Mouse (Mus musculus): ENCODE data around the gene Gabrp.

The Gabrp gene

DNA sequence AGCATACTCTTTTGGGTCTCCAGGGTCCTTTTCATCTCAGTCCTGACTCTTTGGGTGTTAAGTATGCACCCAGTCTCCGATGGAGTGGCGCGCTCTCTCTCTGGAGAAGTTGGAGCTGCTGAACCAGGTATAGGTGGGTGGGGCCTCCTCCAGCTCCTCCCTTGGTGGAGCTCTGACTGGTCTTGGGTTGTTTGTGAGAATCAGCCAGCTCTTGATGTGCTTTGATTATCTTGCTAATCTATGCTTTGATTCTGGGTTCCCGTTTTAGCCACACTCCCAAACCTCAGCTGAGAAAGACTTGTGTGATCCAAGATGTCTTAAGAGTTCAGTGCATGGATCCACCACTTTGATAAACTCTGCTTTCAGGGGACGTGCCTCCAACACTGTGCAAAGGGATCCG lies at the start of gene Gabrp:
Gabrp (minus strand) TSS at position 101 of the 400 bp plus-strand sequence.
- no peak for DNase-seq (ENCODE audit: low read depth, low spot score)

GRCm38 (mm10) chr11:33627136-33627742 lies 48.5 kb upstream of the Gabrp start:
- DNase-seq (ENCODE audit: low read depth, low spot score), result peak; percentile 83

GRCm38 (mm10) chr11:33614218-33614617 lies 35.5 kb upstream of the Gabrp start:
- peak; percentile 11 for DNase-seq (ENCODE audit: low read depth, low spot score)

DNA sequence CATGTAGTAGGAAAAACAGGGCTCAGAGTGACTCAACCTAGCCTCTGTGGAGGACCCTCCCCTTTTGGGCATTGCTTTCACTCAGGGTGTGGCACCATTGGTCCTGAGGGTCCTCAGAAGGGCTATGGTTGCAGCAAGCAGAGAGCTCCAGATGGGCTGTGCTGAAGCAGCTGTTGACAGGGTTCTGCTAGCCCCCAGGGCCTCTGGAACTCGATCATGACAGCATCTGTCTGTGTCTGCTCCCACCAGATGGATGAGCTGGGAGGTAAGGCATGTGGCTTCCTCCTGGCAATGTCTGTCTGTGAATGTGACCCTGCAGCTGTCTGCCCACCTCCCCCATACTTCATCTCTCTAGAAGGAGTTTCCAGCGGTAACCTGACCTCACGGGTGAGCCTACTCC lies 29.0 kb upstream of the Gabrp start:
- no peak for DNase-seq (ENCODE audit: low read depth, low spot score)

- DNase-seq (ENCODE audit: low read depth, low spot score), result no peak
Measured at GRCm38 (mm10) chr11:33603174-33603573, 24.4 kb upstream of the Gabrp start.

DNA sequence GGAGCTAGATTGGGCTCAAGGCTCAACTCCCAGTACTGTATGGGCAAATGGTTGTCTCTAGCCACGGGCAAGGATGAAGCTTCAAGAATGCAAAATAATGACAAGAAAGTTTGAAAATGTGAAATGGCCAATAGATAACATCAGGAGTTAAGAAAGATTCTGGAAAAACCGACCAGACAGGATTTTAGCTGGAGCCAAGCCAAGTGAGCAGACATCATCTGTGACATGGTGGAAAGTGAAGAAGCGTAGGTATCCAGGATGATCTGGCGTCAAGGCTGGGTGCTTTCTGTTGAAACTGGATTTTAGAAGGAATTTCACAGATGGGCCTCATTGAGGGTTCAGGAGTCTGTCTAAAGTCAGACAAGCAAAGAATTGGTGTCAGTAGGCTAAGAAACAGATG lies 20.2 kb upstream of the Gabrp start, which contains the start of gene D130052B06Rik:
D130052B06Rik (plus strand) TSS at position 317 of the 400 bp plus-strand sequence.
- no peak for DNase-seq (ENCODE audit: low read depth, low spot score)

- DNase-seq (ENCODE audit: low read depth, low spot score), result no peak
Measured at GRCm38 (mm10) chr11:33596655-33597054, 17.9 kb upstream of the Gabrp start.

DNA sequence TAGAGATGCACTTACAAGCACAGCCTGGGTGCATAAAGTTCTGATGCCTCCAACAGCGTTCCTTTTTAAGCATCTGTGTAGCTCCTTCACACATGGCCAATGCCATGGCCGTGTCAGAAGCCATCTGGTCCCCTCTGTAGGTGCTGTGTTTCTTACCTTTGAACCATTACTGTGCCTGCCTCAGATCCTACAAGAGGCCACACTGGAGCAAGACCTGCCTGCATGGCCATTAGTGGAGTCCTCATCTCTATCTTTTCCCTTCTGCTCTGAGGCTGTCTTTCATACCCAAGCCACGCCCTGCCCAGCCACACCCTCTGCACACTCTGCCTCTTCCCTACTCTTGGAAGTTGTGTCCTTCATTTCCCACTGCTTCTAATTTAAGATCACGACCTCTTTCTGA lies 14.1 kb upstream of the Gabrp start:
- no peak for DNase-seq (ENCODE audit: low read depth, low spot score)

- no peak for DNase-seq (ENCODE audit: low read depth, low spot score)
Measured at GRCm38 (mm10) chr11:33590771-33591170, 12.0 kb upstream of the Gabrp start.

- no peak for DNase-seq (ENCODE audit: low read depth, low spot score)
Measured at GRCm38 (mm10) chr11:33586614-33587013, 7.9 kb upstream of the Gabrp start.

- DNase-seq (ENCODE audit: low read depth, low spot score), result no peak
Measured at GRCm38 (mm10) chr11:33579621-33580020, 862 bp upstream of the Gabrp start.

DNA sequence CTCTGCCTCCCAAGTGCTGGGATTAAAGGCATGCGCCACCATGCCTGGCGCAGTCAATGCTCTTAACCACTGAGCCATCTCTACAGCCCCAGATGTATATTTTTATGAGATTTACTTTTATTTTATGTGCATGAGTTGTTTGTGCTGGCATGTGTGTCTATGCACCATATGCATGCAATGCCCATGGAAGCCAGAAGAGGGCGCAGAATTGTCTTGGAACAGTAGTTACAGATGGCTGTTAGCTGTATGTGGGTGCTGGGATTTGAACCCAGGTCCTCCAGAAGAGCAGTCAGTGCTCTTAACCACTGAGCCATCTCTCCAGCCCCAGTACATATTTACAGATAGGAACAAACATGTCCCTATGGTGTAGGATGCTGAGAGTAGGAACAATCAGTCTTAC lies 3.8 kb downstream of the Gabrp start:
- DNase-seq (ENCODE audit: low read depth, low spot score), result no peak

DNA sequence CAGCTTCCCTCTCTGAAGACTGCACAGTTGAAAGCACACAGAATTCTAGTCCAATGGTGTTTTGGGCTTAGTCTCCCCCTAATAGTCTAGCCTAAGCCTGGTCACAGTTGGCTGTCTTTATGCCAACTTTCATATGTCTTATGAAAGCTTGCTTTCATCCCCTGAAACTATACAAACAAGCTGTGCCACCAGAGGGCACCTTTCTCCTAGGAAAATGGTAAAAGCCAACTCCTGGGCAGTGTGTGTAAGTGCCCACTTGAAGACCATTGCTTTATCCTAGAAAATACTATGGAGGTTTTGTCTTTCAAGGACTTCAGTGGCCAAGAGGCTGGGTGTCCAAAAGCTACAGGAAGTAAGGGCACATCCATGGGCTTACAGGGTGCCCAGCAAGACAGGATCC lies 8.3 kb downstream of the Gabrp start:
- no peak for DNase-seq (ENCODE audit: low read depth, low spot score)

- no peak for DNase-seq (ENCODE audit: low read depth, low spot score)
Measured at GRCm38 (mm10) chr11:33563921-33564320, 14.8 kb downstream of the Gabrp start.

GRCm38 (mm10) chr11:33554123-33554522 lies 24.6 kb downstream of the Gabrp start:
- DNase-seq (ENCODE audit: low read depth, low spot score), result no peak

DNA sequence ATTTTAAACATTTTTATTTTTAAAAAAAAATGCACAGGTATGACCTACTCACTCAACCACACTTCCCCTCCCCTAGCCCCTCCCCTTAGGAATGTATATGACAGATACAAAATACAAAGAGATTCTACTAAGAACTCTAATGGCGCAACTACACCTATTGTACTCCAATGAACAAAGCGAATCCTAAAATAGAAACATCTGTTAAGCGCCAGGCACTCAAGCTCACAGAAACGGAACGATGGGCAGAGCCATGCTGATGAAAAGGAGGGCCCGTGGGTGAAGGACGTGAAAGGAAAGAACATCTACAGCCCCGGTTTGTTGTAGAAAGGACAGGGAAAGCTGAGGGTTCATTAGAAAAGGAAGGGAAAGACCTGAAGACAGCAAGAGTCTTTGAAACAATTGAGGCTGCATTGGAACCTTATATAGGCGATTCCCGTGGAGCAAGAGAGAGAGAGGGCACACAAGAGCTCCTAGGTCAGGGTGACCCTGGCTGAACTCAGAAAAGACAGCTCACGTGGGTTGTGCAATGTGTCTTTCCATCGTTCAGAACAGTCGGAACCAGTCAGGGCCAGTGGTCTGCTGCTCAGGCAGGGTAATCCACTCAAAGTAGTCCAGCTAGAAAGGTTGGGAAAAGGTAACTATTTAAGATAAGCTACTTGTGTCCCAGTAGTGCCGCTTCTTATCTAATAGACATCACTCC lies 27.7 kb downstream of the Gabrp start:
- no peak for DNase-seq (ENCODE audit: low read depth, low spot score)

GRCm38 (mm10) chr11:33547386-33547785 lies 31.4 kb downstream of the Gabrp start:
- DNase-seq (ENCODE audit: low read depth, low spot score), result no peak

DNA sequence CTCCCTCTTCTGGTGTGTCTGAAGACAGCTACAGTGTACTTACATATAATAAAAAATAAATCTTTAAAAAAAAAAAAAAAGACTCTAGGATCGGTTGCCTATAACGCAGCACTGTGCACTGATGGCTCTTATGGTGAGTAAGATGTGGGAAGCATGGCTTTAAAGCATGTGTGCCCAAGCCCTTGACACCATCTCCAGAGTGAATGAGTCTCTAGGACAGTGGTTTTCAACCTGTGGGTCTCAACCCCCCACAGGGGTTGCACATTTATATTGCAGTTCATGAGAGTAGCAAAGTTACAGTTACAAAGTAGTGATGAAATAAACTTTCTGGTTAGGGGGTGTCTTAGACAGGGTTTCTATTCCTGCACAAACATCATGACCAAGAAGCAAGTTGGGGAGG lies 33.8 kb downstream of the Gabrp start:
- no peak for DNase-seq (ENCODE audit: low read depth, low spot score)

DNA sequence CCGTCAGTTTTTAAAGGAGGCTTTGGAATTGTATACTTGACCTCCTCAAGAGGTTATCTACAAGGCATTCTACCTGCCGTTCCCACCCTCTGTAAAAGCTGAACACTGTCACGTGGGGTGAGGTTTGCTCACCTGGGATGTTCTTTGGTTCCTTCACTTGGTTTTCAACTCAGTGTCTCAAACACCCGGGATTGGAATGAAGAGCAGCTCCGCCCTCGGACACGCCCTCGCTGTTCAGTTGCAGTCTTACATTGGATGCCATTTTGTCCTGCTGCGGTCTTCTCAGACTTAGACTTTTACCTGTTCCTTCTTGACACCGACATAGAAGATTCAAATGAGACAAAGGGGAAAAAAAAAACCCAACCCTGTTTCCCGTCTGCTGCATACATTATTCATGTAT lies 34.6 kb downstream of the Gabrp start:
- no peak for DNase-seq (ENCODE audit: low read depth, low spot score)

GRCm38 (mm10) chr11:33537390-33538125 lies 41.2 kb downstream of the Gabrp start:
- no peak for DNase-seq (ENCODE audit: low read depth, low spot score)

- no peak for DNase-seq (ENCODE audit: low read depth, low spot score)
Measured at GRCm38 (mm10) chr11:33536636-33537035, 42.1 kb downstream of the Gabrp start.

GRCm38 (mm10) chr11:33534541-33534940 lies 44.2 kb downstream of the Gabrp start:
- DNase-seq (ENCODE audit: low read depth, low spot score), result no peak

- DNase-seq (ENCODE audit: low read depth, low spot score), result no peak
Measured at GRCm38 (mm10) chr11:33533577-33533976, 45.2 kb downstream of the Gabrp start.
